Mouse (Mus musculus) mouse embryonic stem cell (cell line): ENCODE results near the gene Srek1ip1.

ENCODE experiments used
- in situ Hi-C, 2 experiments: fragments of 300-500 bp; cut with MboI; formaldehyde crosslinking; loops; 1 replicate in 1 of 2; 3 replicates in 1 of 2; pipeline ENCODE4 v1.14.3; 2019 to 2020; ENCODE audit warnings: low sequenced_read_pairs in 2 of 2, low pct_unique_long_range_greater_than_20kb in 1 of 2, mixed read lengths in 1 of 2; ENCODE audit not compliant: unreplicated experiment in 1 of 2

Gene Srek1ip1

DNA sequence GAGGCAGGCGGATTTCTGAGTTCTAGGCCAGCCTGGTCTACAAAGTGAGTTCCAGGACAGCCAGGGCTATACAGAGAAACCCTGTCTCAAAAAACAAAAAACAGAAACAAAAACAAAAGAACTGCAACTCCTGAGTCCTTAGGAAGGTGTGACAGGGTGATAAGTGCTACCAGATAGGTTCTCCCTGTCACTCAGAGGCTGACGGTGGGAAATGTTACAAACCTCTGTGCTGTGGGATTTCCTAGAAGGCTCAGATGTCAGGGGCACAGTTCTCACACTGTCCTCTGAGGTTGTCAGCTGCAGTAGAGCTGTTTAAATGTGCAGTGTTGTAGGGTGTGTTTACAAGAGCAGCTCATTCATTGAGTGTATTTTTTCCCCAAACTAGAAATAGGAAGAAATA lies 33.2 kb downstream of the Srek1ip1 start:
- in situ Hi-C loops = no loop called here

DNA sequence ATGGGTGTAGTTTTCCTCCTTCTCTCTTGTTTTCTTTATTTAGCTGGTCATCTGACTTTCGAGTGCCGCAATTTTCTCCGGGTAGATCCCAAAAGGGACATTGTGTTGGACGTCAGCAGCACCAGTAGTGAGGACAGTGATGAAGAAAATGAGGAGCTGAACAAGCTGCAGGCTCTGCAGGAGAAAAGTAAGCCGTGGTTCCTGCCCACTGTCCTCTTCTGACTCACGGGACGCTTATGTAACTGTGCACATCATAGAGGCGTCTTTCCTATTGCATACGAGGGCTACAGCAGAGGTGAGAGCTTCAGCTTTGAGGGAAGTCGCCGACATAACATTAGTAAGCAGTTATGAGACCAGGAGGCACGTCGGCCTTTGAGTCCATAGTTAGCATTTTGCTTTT lies 40.5 kb downstream of the Srek1ip1 start:
- in situ Hi-C loops = no loop called here

DNA sequence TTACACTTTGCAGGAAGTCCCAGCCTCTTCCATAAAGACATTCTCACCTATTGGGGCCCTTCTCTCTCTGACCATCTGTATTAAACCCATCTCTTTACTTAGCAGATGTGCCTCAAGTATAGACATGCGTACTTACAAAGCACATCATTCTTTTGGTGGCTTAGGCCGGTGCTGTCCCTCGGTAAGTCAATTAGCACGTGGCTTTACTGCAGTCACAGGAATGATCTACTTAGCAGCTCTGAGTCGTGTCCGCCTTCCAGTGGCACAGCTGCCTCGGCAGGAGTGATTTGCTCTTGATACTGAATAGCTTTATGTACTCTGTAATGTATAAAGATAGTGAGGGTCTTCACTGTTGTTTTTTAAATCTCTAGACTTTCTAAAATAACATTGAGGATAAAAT lies 45.3 kb downstream of the Srek1ip1 start:
- in situ Hi-C loops = no loop called here

DNA sequence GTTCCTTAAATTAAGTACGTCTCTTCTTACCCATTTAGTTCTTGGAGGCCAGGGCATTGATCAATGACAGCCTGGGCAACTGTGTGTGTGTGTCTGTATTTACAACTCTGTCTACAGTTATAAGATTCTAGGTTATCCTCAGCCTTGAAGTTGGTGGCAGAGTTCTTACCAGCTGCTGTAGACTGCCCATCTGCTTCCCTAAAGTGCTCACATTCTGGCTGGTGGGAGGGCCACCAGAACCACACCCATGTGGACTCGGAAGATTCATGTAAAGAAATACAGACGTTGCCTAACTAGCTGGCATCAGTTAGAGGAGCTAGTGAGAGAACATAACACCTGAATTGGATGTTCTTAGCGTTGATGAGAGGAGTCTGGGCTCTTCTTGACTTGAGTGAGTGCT lies 49.7 kb downstream of the Srek1ip1 start:
- in situ Hi-C loops = no loop called here

DNA sequence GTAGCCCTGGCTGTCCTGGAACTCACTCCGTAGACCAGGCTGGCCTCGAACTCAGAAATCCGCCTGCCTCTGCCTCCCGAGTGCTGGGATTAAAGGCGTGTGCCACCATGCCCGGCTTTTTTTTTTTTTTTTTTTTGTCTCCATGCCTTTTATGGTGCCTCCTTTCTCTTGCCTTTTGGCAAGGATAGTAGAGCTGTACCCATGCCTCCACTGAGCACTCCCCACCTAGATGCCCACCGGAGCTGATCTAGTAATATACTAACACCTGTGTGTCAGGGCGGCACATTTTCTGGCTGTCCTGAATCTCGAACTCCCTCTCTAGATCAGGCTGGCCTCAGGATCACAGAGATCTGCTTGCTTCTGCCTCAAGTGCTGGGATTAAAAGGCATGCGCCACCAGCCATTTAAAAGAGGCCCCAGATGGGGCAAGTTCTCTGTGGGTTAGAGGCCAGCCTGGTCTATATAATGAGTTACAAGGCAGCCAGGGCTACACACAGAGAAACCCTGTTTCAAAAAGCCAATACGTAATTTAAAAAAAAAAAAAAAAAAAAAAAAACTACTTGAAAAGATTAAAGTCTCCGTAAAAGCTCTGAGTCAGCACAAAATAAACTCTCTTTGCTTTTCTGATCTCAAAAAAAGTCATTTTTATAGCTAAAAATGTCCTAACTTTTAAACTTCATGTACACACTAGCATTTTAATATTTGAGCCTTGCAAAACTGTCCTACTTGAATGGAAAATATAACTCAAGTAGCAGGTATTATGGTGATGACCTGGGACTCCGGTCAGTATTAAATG lies 51.2 kb downstream of the Srek1ip1 start:
- in situ Hi-C loops = no loop called here

DNA sequence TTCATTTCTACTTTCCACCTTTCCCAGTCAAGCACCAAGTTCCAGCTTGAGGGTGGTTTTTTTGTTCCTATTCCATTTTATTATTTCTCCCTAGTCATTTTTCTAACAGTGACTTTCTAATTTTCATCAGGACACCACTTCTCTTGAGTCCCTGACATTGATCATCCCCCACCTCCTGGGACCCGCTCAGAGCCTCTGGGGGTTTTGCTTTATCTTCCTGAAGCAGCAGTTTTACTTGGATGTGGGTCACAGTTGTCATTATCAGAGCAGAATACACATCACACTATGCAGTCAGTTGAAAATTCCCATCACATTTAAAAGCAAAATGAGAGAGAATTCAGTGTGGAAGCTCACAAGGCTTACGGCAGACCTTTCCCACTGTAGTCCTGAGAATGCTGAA lies 61.4 kb downstream of the Srek1ip1 start:
- in situ Hi-C loops = no loop called here

DNA sequence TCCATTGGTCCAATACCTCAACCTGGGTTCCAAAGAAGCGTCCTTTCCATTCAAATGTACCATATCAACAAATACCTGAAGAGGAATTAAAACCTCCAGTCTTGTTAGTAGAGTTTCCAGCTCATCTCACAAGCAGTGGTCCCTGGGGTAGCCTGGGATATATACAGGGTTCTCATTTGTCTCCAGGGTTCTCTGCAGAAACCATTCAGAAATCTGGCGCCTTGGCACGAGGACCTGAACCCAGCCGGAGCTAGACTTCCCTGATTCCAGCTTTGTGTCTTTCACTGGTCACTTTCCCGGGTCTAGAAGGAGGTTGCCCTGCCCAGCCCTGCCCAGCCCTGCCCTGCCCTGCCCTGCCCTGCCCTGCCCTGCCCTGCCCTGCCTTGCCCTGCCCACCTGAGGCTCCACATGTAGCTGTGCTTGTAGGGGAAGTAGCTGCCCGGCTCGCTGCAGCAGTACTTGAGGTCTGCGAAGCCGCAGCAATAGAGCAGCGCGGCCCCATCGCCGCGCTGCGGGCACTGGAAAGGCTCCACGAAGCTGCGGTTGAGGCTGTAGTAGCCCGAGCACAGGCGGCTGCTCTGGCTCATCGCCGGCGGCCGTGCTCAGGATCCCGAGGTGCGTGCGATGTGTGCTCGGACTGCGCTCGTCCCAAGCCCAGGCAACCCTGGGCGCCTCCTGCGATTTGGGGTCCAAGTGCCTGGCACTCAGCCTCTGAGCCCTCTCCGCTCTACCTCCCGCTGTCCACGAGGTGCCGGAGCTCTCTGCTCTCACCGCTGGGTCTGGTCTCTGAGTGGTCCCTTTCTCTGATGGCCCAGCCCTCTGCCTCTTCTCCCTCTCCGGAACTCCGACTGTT lies 71.1 kb downstream of the Srek1ip1 start, which contains the start of gene Shisal2b:
TSS of gene Shisal2b (minus strand) at position 767 of the 853 bp plus-strand sequence.
- in situ Hi-C loops = no loop called here

DNA sequence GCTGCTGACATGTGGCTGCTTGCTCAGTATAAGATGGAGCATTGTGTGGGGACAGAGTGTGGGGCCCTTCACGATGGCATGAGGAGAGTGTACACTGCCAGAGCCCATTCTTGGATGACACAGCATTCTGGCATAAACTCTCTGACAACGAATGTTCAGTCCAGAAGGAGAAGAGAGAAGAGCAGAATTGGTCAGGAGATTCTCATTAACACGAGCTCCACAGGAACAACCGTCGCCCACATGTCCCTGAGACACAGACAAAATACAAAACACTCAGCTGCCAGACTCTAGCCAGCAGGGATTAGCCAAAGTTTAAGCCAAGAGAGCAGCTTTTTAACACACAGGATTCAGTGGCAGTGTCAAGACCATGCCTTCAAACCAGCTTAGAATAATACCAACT lies 74.4 kb downstream of the Srek1ip1 start:
- in situ Hi-C loops = no loop called here

DNA sequence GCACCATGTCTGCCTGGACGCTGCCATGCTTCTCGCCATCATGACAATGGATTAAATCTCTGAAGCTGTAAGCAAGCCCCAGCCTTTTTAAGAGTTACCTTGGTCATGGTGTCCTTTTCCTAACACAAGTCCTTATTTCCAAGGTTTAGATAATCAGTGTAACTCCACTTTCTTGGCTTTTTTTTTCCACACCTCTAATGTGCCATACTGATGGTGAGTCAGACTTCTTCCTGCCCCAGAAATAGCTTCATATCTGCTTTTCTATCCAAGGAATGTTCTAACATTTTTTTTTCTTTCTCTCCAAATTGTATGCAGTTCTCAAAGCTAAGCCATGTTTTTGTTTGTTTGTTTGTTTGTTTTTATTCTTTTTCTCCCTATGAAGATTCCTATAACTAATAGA lies 77.6 kb downstream of the Srek1ip1 start:
- in situ Hi-C loops = no loop called here

DNA sequence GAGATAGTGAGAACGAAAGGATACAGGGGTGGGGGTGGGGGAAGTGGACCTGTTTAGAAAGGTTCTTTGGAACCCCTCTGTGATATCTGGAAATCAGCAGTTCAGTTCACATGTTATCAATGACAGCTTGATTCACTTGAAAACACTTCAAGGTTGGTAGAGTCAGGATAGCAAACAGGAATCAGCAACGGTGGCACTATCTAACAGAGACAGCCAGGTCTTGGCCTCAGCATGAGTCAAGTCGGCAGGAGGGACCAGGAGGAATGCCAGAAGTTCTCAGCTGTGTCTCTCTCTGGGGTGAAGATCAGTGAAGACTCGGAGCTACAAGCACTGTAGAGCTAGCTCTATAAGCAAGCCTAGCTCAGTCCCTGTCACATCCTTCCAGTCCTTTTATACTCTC lies 86.2 kb downstream of the Srek1ip1 start:
- in situ Hi-C loops = no loop called here

DNA sequence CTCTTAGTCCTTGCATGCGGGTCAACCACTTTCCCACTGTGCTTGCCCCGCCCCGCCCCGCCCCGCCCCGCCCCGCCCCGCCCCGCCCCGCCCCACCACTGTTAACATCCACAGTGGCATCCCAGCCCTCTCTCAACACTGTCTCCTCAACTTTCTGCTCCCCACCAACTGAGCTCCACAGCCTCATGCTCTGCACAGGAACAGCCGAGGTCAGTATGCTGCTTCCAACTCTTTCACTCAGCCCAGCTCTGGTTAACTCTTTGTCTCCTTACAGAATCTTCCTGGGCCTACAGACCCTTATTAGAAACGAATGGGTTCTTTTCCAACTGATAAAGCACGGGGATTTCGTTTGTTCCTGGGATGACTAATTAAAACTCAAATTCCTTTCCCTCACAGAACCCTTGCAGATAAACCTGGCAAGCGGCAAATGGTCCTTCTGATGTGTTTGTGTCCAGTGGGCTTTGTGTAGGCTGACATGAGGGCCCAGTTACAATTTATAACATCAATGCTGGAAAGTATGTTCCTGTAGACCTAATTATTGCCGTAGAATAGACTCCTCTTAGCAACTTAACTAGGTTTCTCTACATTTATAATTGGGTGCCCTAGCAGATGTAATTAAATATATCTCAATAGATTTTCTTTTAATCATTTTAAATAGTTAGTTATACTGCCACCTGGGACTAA lies 91.4 kb downstream of the Srek1ip1 start:
- in situ Hi-C loops = no loop called here

DNA sequence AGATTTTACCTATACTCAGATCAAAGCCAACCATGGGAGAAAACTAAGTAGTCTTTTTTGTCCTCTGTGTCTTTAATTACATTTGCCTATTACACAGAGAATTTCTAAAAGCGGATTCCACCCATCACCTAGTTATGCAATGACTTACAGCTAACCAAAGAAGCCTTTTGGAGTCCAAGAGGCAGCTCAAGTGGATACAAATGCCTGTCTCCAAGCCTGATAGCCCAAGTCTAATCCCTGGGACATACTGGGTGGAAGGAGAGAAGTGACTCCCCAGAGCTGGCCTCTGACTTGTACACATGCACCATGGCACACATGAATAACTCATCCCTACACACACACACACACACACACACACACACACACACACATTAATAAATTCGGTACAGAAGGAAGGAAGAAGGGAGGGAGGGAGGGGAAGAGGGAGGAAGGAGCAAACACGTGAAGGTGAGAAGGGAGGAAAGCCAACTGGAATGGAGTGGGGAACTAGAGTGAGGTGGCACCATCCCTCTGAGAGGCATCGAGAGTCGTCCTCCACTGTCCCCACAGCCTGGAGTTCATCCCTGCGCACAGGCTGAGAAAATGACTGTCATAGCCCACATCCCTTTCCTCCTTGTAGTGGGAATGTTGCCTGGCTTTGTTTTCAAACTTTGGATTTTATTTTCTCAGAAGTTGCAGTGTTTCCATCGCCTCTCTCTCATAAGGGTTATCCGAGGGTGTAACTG lies 94.2 kb downstream of the Srek1ip1 start:
- in situ Hi-C loops = no loop called here
